Mouse (Mus musculus) neural tube, embryonic 11.5 days (tissue): ENCODE data around the gene Plekhh3. TPM values are rescaled to one million over a fixed set of nuclear protein-coding genes. Genes with fewer than 3 reads are reported as not detected.

Experiments used
- ATAC-seq: fragments of 200-750 bp; cut with Nextera tagmentation; 2 replicates; pipeline ENCODE4 v1.8.0; 2017; ENCODE audit warnings: moderate number of reproducible peaks, mild to moderate bottlenecking, moderate TSS enrichment, moderate library complexity; ENCODE audit not compliant: insufficient read depth, low FRiP score, low TSS enrichment
- DNase-seq: peaks from one replicate; pipeline ENCODE4 v3.0.0-alpha.2; 2015; ENCODE audit warnings: low spot score
- H3K27ac ChIP-seq: fragments of 300-500 bp; sonication (generic); 2 replicates; pipeline ENCODE4 v1.5.1; 2014; ENCODE audit warnings: low read depth, mild to moderate bottlenecking, low read length
- H3K27me3 ChIP-seq: fragments of 300-500 bp; sonication (generic); 2 replicates; pipeline ENCODE4 v1.6.1; 2014; ENCODE audit warnings: mild to moderate bottlenecking, low read length, mixed read lengths; ENCODE audit not compliant: control insufficient read depth, insufficient read depth
- H3K36me3 ChIP-seq: fragments of 300-500 bp; sonication (generic); 2 replicates; pipeline ENCODE4 v1.6.1; 2014; ENCODE audit warnings: mild to moderate bottlenecking, low read length, moderate library complexity, mixed read lengths; ENCODE audit not compliant: control insufficient read depth, insufficient read depth
- H3K4me1 ChIP-seq: fragments of 300-500 bp; sonication (generic); 2 replicates; pipeline ENCODE4 v1.6.1; 2014; ENCODE audit warnings: low read length, mixed read lengths; ENCODE audit not compliant: control insufficient read depth, insufficient read depth
- H3K4me2 ChIP-seq: fragments of 300-500 bp; sonication (generic); 2 replicates; pipeline ENCODE4 v1.6.1; 2014; ENCODE audit warnings: low read depth, mild to moderate bottlenecking, moderate library complexity
- H3K4me3 ChIP-seq: fragments of 300-500 bp; sonication (generic); 2 replicates; pipeline ENCODE4 v1.5.1; 2014; ENCODE audit warnings: low read depth, low read length
- H3K9ac ChIP-seq: fragments of 300-500 bp; sonication (generic); 2 replicates; pipeline ENCODE4 v1.6.1; 2014; ENCODE audit warnings: mild to moderate bottlenecking, low read length
- H3K9me3 ChIP-seq: fragments of 300-500 bp; sonication (generic); 2 replicates; pipeline ENCODE4 v1.6.1; 2016; ENCODE audit warnings: low read length; ENCODE audit not compliant: control insufficient read depth
- WGBS: fragments of 180-500 bp; shearing (Covaris S2); extraction: QIAGEN DNeasy Blood & Tissue Kit; methylation state at CpG from one replicate; pipeline ENCODE4 v1.1.7; 2014; 5-methylcytosine and 5-hydroxymethylcytosine counted together
- polyA plus RNA-seq: library from polyadenylated mRNA; unstranded; fragments of >200 nt; fragmentation: Nextera tagmentation; extraction: Ambion mirVana; gene quantifications from 2 replicates; pipeline ENCODE4 v1.2.1, GENCODE M21; 2014

The Plekhh3 gene
- 9.2 and 11.8 TPM in 2 replicates for polyA plus RNA-seq

DNA sequence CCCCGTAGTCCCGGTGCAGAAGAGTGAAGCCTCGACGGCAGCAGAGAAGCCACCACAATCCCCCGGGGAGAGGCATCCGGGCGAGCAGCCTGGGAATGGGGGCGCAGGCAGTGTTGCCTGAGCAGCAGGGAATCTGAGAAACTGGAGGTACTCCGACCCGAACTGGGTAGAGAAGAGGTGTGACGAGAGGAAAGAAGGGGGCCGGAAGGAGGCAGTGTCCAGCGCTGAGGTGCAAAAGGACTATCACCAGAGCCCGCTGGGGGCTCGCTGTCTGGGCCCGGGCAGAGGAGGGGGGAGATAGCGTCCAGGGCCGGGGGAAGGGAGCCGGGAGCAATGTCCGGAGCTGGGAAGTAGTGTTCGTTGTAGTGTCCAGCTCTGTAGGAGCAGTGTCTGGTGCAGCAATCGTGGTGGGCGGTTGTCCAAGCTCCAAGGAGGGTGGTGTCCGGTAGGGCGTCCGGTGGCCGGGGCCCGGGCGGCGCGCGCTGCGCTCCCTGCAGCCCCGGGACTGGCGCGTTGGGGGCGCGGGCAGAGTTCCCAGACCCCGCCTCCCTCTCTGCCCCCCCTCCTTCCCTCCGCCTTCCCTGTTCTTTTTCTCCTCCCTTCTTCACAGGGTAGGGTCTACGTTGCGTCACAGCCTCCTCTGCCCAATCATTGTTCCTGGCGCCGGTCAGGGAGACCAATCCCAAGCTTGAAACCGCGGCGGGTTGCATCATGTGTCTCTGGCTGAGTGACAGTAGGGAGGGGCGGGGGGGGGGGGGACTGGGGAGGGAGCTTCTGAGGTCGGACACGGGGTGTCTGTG lies at the start of gene Plekhh3:
Gene Plekhh3, minus strand, starts transcription at position 541 of the 800 bp plus-strand sequence.
- 1% methylated on average over 36 of the region's 50 CpGs for WGBS
- H3K27me3 ChIP-seq: peaks cover 68% of the 10 kb centered on the region
- H3K4me1 ChIP-seq: peaks cover 19% of the 10 kb centered on the region
- peak; percentile 94 for DNase-seq
- peak within 1 kb of the TSS; percentile 76 for H3K4me2 ChIP-seq
- peak; percentile 96 for ATAC-seq
- peak within 1 kb of the TSS; percentile 65 for H3K4me3 ChIP-seq
- H3K36me3 ChIP-seq: no peaks in the 10 kb centered on the region
- H3K9me3 ChIP-seq: no peaks in the 10 kb centered on the region
- H3K27ac ChIP-seq: peak within 1 kb of the TSS; percentile 57; the same call in 1 of the 2 replicates
- peak within 1 kb of the TSS; percentile 58 for H3K9ac ChIP-seq

DNA sequence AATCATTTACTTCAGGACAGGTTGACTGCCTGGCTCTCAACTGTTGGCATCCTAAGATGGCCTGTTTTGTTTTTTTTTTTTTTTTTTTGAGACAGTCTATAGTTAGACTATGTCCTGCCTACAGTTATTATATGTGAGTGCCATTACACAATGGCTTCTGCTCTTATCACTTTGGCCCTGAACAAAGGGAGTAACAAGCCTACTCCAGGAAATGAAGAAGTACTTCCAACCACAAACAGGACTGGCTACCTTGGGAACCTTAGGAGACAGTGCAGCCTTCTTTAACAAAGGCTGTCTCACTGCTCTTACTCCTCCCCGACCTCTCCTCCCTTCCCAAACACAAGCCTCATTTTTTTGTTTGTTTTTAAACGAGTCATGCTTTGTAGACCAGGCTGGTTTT lies 49.7 kb upstream of the Plekhh3 start:
- Histone ChIP-seq H3K27ac (no peak overlapping the region), H3K27me3 (no peaks in the 10 kb centered on the region), H3K9me3 (no peaks in the 10 kb centered on the region), H3K36me3 (no peaks in the 10 kb centered on the region), H3K9ac (no peak overlapping the region), H3K4me1 (no peaks in the 10 kb centered on the region), H3K4me3 (no peak overlapping the region), H3K4me2 (no peak overlapping the region)
- no peak for ATAC-seq
- no peak for DNase-seq
- 60% methylated on average over 2 of the region's 2 CpGs for WGBS

DNA sequence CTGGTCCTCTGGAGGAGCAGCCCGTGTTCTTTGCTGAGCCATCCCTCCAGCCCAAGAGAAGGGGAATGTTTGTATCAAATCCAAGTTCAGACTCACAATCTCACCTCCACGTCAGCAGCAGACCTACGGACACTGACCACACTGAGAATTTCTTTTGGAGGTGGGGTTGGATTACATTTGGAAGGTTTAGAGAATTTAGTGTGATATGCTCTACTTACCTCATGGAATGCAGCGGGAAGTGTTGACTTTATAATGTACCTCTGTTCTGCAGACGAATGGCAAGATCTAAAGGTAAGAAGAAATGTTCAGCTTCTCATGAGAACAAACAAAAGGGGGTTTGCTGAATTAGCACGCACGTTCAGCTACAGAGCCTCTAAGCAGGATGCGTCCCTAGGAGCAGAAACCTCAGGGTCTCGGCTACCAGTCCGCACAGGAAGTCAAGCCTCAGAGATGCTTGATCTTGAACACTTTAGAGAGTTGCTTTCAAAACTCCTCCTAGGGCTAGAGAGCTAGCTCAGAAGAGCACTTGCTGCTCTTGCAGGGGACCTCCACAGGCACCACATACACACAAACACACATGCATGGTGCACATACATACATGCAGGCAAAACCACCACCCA lies 47.4 kb upstream of the Plekhh3 start:
- Histone ChIP-seq H3K4me2 (no peak overlapping the region), H3K4me3 (no peak overlapping the region), H3K27ac (no peak overlapping the region), H3K9me3 (no peaks in the 10 kb centered on the region), H3K9ac (no peak overlapping the region), H3K27me3 (no peaks in the 10 kb centered on the region), H3K36me3 (no peaks in the 10 kb centered on the region; the same call in 1 of the 2 replicates), H3K4me1 (no peaks in the 10 kb centered on the region)
- ATAC-seq (no peak), DNase-seq (no peak)
- 80% methylated on average over 10 of the region's 10 CpGs for WGBS

DNA sequence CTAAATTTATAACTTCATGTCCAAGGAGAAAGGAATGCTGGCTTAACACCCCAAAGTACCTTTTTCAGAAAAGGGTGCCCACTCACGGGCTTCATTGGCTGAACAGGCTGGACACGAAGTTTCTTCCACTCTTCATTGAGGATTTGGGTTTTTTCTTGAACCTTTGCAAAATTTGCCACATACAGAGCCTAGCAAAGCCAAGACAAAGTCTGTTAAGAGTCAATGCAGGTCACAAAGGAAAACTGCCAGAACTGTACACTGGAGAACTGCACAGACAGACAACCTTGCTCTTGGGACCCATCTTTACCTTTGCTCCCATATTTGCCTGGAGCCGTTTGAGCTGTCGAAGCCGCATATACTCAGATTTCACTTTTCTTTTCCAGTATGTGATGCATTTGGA lies 45.8 kb upstream of the Plekhh3 start:
- no peak overlapping the region for H3K9ac ChIP-seq
- DNase-seq (no peak), ATAC-seq (no peak)
- no peaks in the 10 kb centered on the region for H3K4me1 ChIP-seq
- no peak overlapping the region for H3K27ac ChIP-seq
- H3K4me3 ChIP-seq: no peak overlapping the region
- 92% methylated on average over 5 of the region's 5 CpGs for WGBS
- H3K4me2 ChIP-seq: no peak overlapping the region
- no peaks in the 10 kb centered on the region for H3K27me3 ChIP-seq
- no peaks in the 10 kb centered on the region; the same call in 1 of the 2 replicates for H3K36me3 ChIP-seq
- no peaks in the 10 kb centered on the region for H3K9me3 ChIP-seq

DNA sequence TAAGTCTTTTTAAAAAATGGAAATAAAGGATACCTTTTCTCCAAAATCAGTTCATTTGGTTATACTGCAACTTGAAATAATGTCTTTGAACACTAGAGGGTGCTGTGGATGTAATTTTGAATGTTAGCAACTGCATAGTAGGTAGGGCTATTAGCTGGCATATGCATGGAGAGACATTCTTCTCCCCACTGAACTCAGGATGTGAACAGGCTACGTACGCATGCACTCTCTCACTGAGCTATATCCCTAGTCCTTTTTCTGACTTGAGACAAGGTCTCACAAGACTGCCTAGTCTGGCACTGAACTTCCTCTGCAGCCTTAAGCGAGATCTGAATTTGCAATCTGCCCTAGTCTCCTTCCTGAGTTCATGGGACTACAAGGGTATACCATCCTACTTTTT lies 40.8 kb upstream of the Plekhh3 start:
- no peaks in the 10 kb centered on the region for H3K27me3 ChIP-seq
- 54% methylated on average over 3 of the region's 3 CpGs for WGBS
- no peaks in the 10 kb centered on the region for H3K4me1 ChIP-seq
- no peak overlapping the region for H3K4me3 ChIP-seq
- no peaks in the 10 kb centered on the region for H3K9me3 ChIP-seq
- H3K36me3 ChIP-seq: no peaks in the 10 kb centered on the region; the same call in 1 of the 2 replicates
- no peak overlapping the region for H3K9ac ChIP-seq
- no peak for ATAC-seq
- H3K27ac ChIP-seq: no peak overlapping the region
- peak; percentile 46 for DNase-seq
- H3K4me2 ChIP-seq: no peak overlapping the region

DNA sequence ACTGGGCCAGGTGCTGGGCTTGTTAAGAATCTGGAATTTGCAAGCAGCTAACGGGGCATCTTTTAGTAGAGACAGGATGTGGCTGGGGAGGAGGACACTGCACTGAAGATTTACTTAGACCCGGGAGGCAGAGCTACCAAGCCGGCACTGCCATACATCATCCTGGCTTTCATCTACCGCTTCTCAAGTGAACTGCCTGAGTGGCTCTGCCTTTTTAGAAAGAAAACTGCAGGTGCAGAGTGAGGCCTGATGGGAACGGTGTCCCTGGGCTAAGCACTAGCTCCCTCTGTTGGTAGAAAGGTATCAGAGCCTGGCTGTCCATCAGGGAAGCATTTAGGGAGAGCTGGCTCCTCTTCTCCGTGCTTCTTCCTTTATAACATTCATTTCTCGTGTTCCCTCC lies 29.8 kb upstream of the Plekhh3 start:
- no peak for ATAC-seq

DNA sequence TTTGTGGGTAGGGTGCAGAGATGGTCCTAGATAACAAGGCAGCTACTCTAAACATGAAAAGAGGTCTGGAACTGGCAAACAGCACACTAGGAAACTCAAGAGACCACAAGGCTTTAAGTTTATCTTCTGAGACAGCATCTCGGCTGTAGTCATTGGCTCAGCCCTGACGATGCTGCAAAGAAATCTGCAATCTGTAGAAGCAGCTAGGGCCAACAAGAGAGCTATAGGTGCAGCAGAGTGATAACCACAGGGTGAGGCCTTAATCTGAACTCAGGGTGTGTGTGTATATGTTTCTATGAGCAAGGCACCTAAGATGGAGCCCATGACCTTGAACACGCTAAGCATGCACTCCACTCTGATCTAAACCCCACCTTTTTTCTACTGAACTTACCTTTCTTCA lies 28.4 kb upstream of the Plekhh3 start:
- H3K9ac ChIP-seq: no peak overlapping the region
- WGBS: 90% methylated on average over 3 of the region's 3 CpGs
- H3K4me3 ChIP-seq: no peak overlapping the region
- H3K27ac ChIP-seq: no peak overlapping the region
- no peaks in the 10 kb centered on the region for H3K36me3 ChIP-seq
- no peaks in the 10 kb centered on the region for H3K4me1 ChIP-seq
- ATAC-seq: no peak
- DNase-seq: no peak
- no peaks in the 10 kb centered on the region for H3K27me3 ChIP-seq
- no peak overlapping the region for H3K4me2 ChIP-seq
- H3K9me3 ChIP-seq: no peaks in the 10 kb centered on the region

More for the DNA sequence above, 29.8 kb upstream of the Plekhh3 start:
- H3K27ac ChIP-seq: no peak overlapping the region
- no peaks in the 10 kb centered on the region for H3K27me3 ChIP-seq
- H3K9ac ChIP-seq: no peak overlapping the region
- DNase-seq: peak; percentile 22
- H3K36me3 ChIP-seq: no peaks in the 10 kb centered on the region
- H3K9me3 ChIP-seq: no peaks in the 10 kb centered on the region
- no peak overlapping the region for H3K4me3 ChIP-seq
- no peaks in the 10 kb centered on the region for H3K4me1 ChIP-seq
- no peak overlapping the region for H3K4me2 ChIP-seq
- 22% methylated on average over 7 of the region's 7 CpGs for WGBS

DNA sequence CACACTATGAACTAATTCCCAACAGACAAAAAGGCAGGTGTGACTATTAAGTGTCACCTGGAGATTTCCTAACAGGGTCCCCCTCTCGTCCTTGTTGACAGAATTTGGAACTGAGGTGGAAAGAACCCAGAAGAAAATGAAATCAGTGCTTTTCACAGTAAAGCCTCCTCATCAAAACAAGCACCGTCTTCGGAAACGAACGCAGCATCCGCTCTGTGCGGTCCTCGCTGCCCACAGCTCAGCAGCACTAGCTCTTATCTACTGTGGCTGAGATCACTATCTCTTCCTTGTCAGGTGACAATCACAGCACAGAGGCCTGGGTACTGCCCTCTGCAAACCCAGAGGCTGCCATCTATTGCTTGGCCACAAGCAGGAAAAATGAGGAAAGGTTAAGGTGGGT lies 25.0 kb upstream of the Plekhh3 start:
- WGBS: 94% methylated on average over 8 of the region's 8 CpGs
- ATAC-seq: no peak
- Histone ChIP-seq H3K9me3 (no peaks in the 10 kb centered on the region), H3K4me3 (no peak overlapping the region), H3K27me3 (no peaks in the 10 kb centered on the region), H3K4me1 (no peaks in the 10 kb centered on the region), H3K27ac (no peak overlapping the region), H3K4me2 (no peak overlapping the region), H3K36me3 (no peaks in the 10 kb centered on the region), H3K9ac (no peak overlapping the region)
- no peak for DNase-seq

DNA sequence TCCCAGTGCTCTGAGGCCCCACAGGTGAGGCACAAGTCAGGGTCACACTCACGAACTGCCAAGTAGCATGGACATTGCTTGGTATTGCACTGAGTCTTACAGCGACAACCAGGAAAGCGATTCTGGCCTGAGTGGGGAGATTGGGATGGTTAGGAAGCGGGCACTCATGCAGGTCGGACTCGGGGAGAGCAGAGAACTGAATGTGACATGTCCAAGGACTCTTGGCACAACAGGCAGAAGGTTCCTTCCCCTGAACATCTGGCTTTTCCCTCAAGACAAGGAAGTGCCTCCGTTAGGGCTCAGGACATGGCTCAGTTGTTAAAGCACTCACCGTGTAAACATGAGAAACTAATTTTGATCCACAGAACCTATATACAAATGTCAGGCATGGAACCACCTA lies 24.4 kb upstream of the Plekhh3 start:
- H3K27ac ChIP-seq: no peak overlapping the region
- H3K4me3 ChIP-seq: no peak overlapping the region
- no peak for DNase-seq
- ATAC-seq: no peak
- H3K4me1 ChIP-seq: no peaks in the 10 kb centered on the region
- no peaks in the 10 kb centered on the region for H3K9me3 ChIP-seq
- no peak overlapping the region for H3K9ac ChIP-seq
- H3K27me3 ChIP-seq: no peaks in the 10 kb centered on the region
- 90% methylated on average over 8 of the region's 8 CpGs for WGBS
- no peaks in the 10 kb centered on the region for H3K36me3 ChIP-seq
- no peak overlapping the region for H3K4me2 ChIP-seq
